Mouse (Mus musculus) MEL (cell line): ENCODE data around the gene Cyth2. TPM values are rescaled to one million over a fixed set of nuclear protein-coding genes. Genes with fewer than 3 reads are reported as not detected.

Experiments used
- DNase-seq: peaks from one replicate; pipeline ENCODE4 v3.0.0; 2011; ENCODE audit warnings: low read depth, low spot score
- H3K27ac ChIP-seq: 2 replicates; pipeline ENCODE4 v1.5.1; 2012; ENCODE audit warnings: low read depth, mild to moderate bottlenecking, control low read depth, low read length, moderate library complexity; ENCODE audit not compliant: control insufficient read depth
- H3K27me3 ChIP-seq, 2 experiments: fragments of 150-350 bp in 1 of 2; sonication (generic) in 1 of 2; 2 replicates each; pipeline ENCODE4 v1.6.1; 2012; ENCODE audit warnings: low read length in 2 of 2, mild to moderate bottlenecking in 2 of 2, improper control_type of control experiment in 1 of 2, moderate library complexity in 1 of 2; ENCODE audit not compliant: insufficient read depth in 2 of 2, control insufficient read depth in 1 of 2
- H3K36me3 ChIP-seq, 2 experiments: 2 replicates each; pipeline ENCODE4 v1.6.1; 2012 to 2014; ENCODE audit warnings: low read length in 2 of 2, improper control_type of control experiment in 1 of 2, inconsistent platforms in 1 of 2, mild to moderate bottlenecking in 1 of 2; ENCODE audit not compliant: insufficient read depth in 2 of 2, control insufficient read depth in 1 of 2
- H3K4me1 ChIP-seq, 2 experiments: fragments of 150-350 bp in 1 of 2; sonication (generic) in 1 of 2; 2 replicates each; pipeline ENCODE4 v1.6.1; 2012; ENCODE audit warnings: low read length in 2 of 2, improper control_type of control experiment in 1 of 2, mild to moderate bottlenecking in 1 of 2; ENCODE audit not compliant: insufficient read depth in 2 of 2, control insufficient read depth in 1 of 2
- H3K4me3 ChIP-seq, 2 experiments: fragments of 150-350 bp in 1 of 2; sonication (generic) in 1 of 2; 2 replicates each; pipeline ENCODE4 v1.5.1; 2012; ENCODE audit warnings: low read depth in 2 of 2, low read length in 2 of 2, mild to moderate bottlenecking in 2 of 2, moderate library complexity in 2 of 2, control low read depth in 1 of 2, improper control_type of control experiment in 1 of 2; ENCODE audit not compliant: control insufficient read depth in 1 of 2, insufficient read depth in 1 of 2
- H3K79me2 ChIP-seq: 2 replicates; pipeline ENCODE4 v1.6.1; 2012; ENCODE audit warnings: mild to moderate bottlenecking, low read length, moderate library complexity; ENCODE audit not compliant: control insufficient read depth, poor library complexity, insufficient read depth
- H3K9ac ChIP-seq: 2 replicates; pipeline ENCODE4 v1.6.1; 2012; ENCODE audit warnings: low read depth, mild to moderate bottlenecking, control low read depth, low read length, moderate library complexity; ENCODE audit not compliant: control insufficient read depth, poor library complexity, severe bottlenecking
- H3K9me3 ChIP-seq: fragments of 150-350 bp; sonication (generic); replicated peaks from 2 replicates; pipeline ENCODE4 v1.6.1; 2012; ENCODE audit warnings: mild to moderate bottlenecking, low read length, improper control_type of control experiment, moderate library complexity; ENCODE audit not compliant: insufficient read depth
- BHLHE40 ChIP-seq: IDR thresholded peaks from 2 replicates; pipeline ENCODE4 v1.6.1; 2012; ENCODE audit warnings: low read depth, mild to moderate bottlenecking, inconsistent platforms, low read length, improper control_type of control experiment, borderline replicate concordance
- CHD1 ChIP-seq: IDR thresholded peaks from 2 replicates; pipeline ENCODE4 v1.6.1; 2012; ENCODE audit warnings: low read depth, mild to moderate bottlenecking, inconsistent platforms, low read length, improper control_type of control experiment
- CHD2 ChIP-seq: IDR thresholded peaks from 2 replicates; pipeline ENCODE4 v1.6.1; 2011; ENCODE audit warnings: low read length, improper control_type of control experiment
- CTCF ChIP-seq, 3 experiments: IDR thresholded peaks in 2 of 3; conservative IDR thresholded peaks in 1 of 3; 2 replicates each; pipeline ENCODE4 v1.5.1; 2011 to 2012; ENCODE audit warnings: low read length in 3 of 3, low read depth in 2 of 3, mild to moderate bottlenecking in 2 of 3, improper control_type of control experiment in 1 of 3, inconsistent platforms in 1 of 3, mixed read lengths in 1 of 3, moderate library complexity in 1 of 3; ENCODE audit not compliant: control insufficient read depth in 1 of 3, insufficient read depth in 1 of 3, poor library complexity in 1 of 3, severe bottlenecking in 1 of 3
- E2F4 ChIP-seq: IDR thresholded peaks from 2 replicates; pipeline ENCODE4 v1.6.1; 2011; ENCODE audit warnings: low read depth, low read length, improper control_type of control experiment, borderline replicate concordance
- ELF1 ChIP-seq: IDR thresholded peaks from 2 replicates; pipeline ENCODE4 v1.6.1; 2014; ENCODE audit warnings: low read depth, mild to moderate bottlenecking, inconsistent platforms, low read length, improper control_type of control experiment, moderate library complexity
- EP300 ChIP-seq, 2 experiments: IDR thresholded peaks; 2 replicates each; pipeline ENCODE4 v1.6.1; 2011; ENCODE audit warnings: improper control_type of control experiment in 2 of 2, low read length in 2 of 2, low read depth in 1 of 2, mild to moderate bottlenecking in 1 of 2
- HCFC1 ChIP-seq: IDR thresholded peaks from 2 replicates; pipeline ENCODE4 v1.6.1; 2012; ENCODE audit warnings: low read depth, mild to moderate bottlenecking, inconsistent platforms, low read length, improper control_type of control experiment, moderate library complexity
- JUND ChIP-seq: IDR thresholded peaks from 2 replicates; pipeline ENCODE4 v1.6.1; 2011; ENCODE audit warnings: low read depth, mild to moderate bottlenecking, improper control_type of control experiment, low read length
- KAT2A ChIP-seq: conservative IDR thresholded peaks from 2 replicates; pipeline ENCODE4 v1.6.1; 2012; ENCODE audit warnings: low read depth, low read length, improper control_type of control experiment, inconsistent platforms
- MAFK ChIP-seq: IDR thresholded peaks from 2 replicates; pipeline ENCODE4 v1.6.1; 2011; ENCODE audit warnings: low read depth, mild to moderate bottlenecking, low read length, improper control_type of control experiment, borderline replicate concordance
- MAZ ChIP-seq: IDR thresholded peaks from 2 replicates; pipeline ENCODE4 v1.6.1; 2012; ENCODE audit warnings: low read depth, mild to moderate bottlenecking, inconsistent platforms, low read length, improper control_type of control experiment
- MEF2A ChIP-seq: IDR thresholded peaks from 2 replicates; pipeline ENCODE4 v1.6.1; 2014; ENCODE audit warnings: low read depth, mild to moderate bottlenecking, inconsistent platforms, low read length, improper control_type of control experiment; ENCODE audit not compliant: poor library complexity, insufficient replicate concordance, severe bottlenecking; ENCODE audit errors: extremely low read depth
- MXI1 ChIP-seq: IDR thresholded peaks from 2 replicates; pipeline ENCODE4 v1.6.1; 2011; ENCODE audit warnings: mild to moderate bottlenecking, low read depth, low read length, improper control_type of control experiment
- NELFE ChIP-seq: IDR thresholded peaks from 2 replicates; pipeline ENCODE4 v1.6.1; 2011; ENCODE audit warnings: low read depth, low read length, improper control_type of control experiment
- NRF1 ChIP-seq: IDR thresholded peaks from 2 replicates; pipeline ENCODE4 v1.6.1; 2014; ENCODE audit warnings: low read depth, mild to moderate bottlenecking, inconsistent platforms, low read length, improper control_type of control experiment, moderate library complexity; ENCODE audit not compliant: poor library complexity, insufficient read depth, severe bottlenecking
- POLR2A ChIP-seq, 2 experiments: IDR thresholded peaks; 2 replicates each; pipeline ENCODE4 v1.6.1; 2011 to 2012; ENCODE audit warnings: low read length in 2 of 2, mild to moderate bottlenecking in 2 of 2, control low read depth in 1 of 2, improper control_type of control experiment in 1 of 2, low read depth in 1 of 2, moderate library complexity in 1 of 2; ENCODE audit not compliant: control insufficient read depth in 1 of 2, insufficient read depth in 1 of 2, poor library complexity in 1 of 2
- RAD21 ChIP-seq: IDR thresholded peaks from 2 replicates; pipeline ENCODE4 v1.6.1; 2011; ENCODE audit warnings: mild to moderate bottlenecking, low read depth, low read length, improper control_type of control experiment
- SMC3 ChIP-seq: IDR thresholded peaks from 2 replicates; pipeline ENCODE4 v1.6.1; 2011; ENCODE audit warnings: low read depth, low read length, improper control_type of control experiment
- TBP ChIP-seq: IDR thresholded peaks from 2 replicates; pipeline ENCODE4 v1.8.0; 2011; ENCODE audit warnings: low read depth, low read length, improper control_type of control experiment
- USF1 ChIP-seq: IDR thresholded peaks from 2 replicates; pipeline ENCODE4 v1.6.1; 2014; ENCODE audit warnings: low read depth, mild to moderate bottlenecking, inconsistent platforms, low read length, improper control_type of control experiment, moderate library complexity
- ZKSCAN1 ChIP-seq: IDR thresholded peaks from 2 replicates; pipeline ENCODE4 v1.6.1; 2012; ENCODE audit warnings: low read depth, mild to moderate bottlenecking, inconsistent platforms, low read length, improper control_type of control experiment, moderate library complexity
- ZMIZ1 ChIP-seq: IDR thresholded peaks from 2 replicates; pipeline ENCODE4 v1.6.1; 2012; ENCODE audit warnings: low read depth, mild to moderate bottlenecking, inconsistent platforms, low read length, improper control_type of control experiment, moderate library complexity
- ZNF384 ChIP-seq: IDR thresholded peaks from 2 replicates; pipeline ENCODE4 v1.6.1; 2012; ENCODE audit warnings: low read depth, mild to moderate bottlenecking, inconsistent platforms, low read length, improper control_type of control experiment
- polyA plus RNA-seq, 2 experiments: library from polyadenylated mRNA; stranded (reverse) in 1 of 2; unstranded in 1 of 2; fragments of >175 nt in 1 of 2; fragments of >200 nt in 1 of 2; gene quantifications; 2 replicates each; pipeline versions ENCODE4 v1.2.1 to v1.2.4; 2012; ENCODE audit warnings: low replicate concordance in 2 of 2, low read depth in 1 of 2; ENCODE audit not compliant: insufficient read length in 2 of 2, insufficient read depth in 1 of 2, missing spikeins in 1 of 2
- total RNA-seq: library from RNA; depleted of rRNA; stranded (reverse); fragments of 300-350 nt; gene quantifications from 2 replicates; pipeline ENCODE4 v1.2.3, GENCODE M21; 2012

Cyth2 gene
- total and polyA plus RNA-seq, 3 experiments: 52.9 to 92.2 TPM; not detected in 1

GRCm38 (mm10) chr7:45820913-45821312 lies 6.5 kb upstream of the Cyth2 start:
- Histone ChIP-seq H3K4me3 (no peak overlapping the region), H3K79me2 (no peaks in the 10 kb centered on the region), H3K36me3 (peaks cover 0 to 4% of the 10 kb centered on the region in 2 experiments; a peak in 2 of 4 replicates), H3K27me3 (no peaks in the 10 kb centered on the region), H3K9ac (no peak overlapping the region), H3K27ac (no peak overlapping the region), H3K4me1 (no peaks in the 10 kb centered on the region), H3K9me3 (no peaks in the 10 kb centered on the region)
- TF ChIP-seq NELFE: no peak
- no peak for TF ChIP-seq NRF1
- no peak for TF ChIP-seq POLR2A (IDR thresholded peaks at IDR 0.05; ENCODE audit: control insufficient read depth in 1 of 2, insufficient read depth in 1 of 2, low read depth in 1 of 2, low read length in 2 of 2, poor library complexity in 1 of 2)
- no peak for TF ChIP-seq MAFK
- TF ChIP-seq MXI1: no peak
- no peak for TF ChIP-seq MEF2A
- TF ChIP-seq MAZ: no peak
- TF ChIP-seq TBP: no peak
- no peak for TF ChIP-seq E2F4
- TF ChIP-seq ELF1: no peak
- TF ChIP-seq EP300 (IDR thresholded peaks at IDR 0.05; ENCODE audit: low read depth in 1 of 2, low read length in 2 of 2): no peak
- TF ChIP-seq CTCF (IDR thresholded peaks at IDR 0.05 in 2 of 3, conservative IDR thresholded peaks at IDR 0.05 in 1 of 3; ENCODE audit: control insufficient read depth in 1 of 3, insufficient read depth in 1 of 3, low read depth in 2 of 3, low read length in 3 of 3, poor library complexity in 1 of 3, severe bottlenecking in 1 of 3): no peak
- TF ChIP-seq ZMIZ1: no peak
- no peak for TF ChIP-seq BHLHE40
- no peak for TF ChIP-seq JUND
- no peak for TF ChIP-seq SMC3
- TF ChIP-seq HCFC1: no peak
- TF ChIP-seq RAD21: no peak
- TF ChIP-seq ZKSCAN1: no peak
- DNase-seq: no peak

- Histone ChIP-seq H3K4me1 (peaks cover 0 to 3% of the 10 kb centered on the region in 2 experiments; a peak in 1 of 4 replicates), H3K4me3 (no peak overlapping the region), H3K79me2 (no peaks in the 10 kb centered on the region), H3K36me3 (no peaks in the 10 kb centered on the region; a peak in 1 of 4 replicates), H3K27me3 (no peaks in the 10 kb centered on the region), H3K27ac (no peak overlapping the region), H3K9me3 (no peaks in the 10 kb centered on the region), H3K9ac (no peak overlapping the region)
- DNase-seq: no peak
- TF ChIP-seq RAD21: no peak
- TF ChIP-seq ZKSCAN1: no peak
- TF ChIP-seq ZNF384: no peak
- no peak for TF ChIP-seq USF1
- TF ChIP-seq SMC3: no peak
- TF ChIP-seq CHD1: no peak
- TF ChIP-seq CTCF (IDR thresholded peaks at IDR 0.05 in 2 of 3, conservative IDR thresholded peaks at IDR 0.05 in 1 of 3; ENCODE audit: control insufficient read depth in 1 of 3, insufficient read depth in 1 of 3, low read depth in 2 of 3, low read length in 3 of 3, poor library complexity in 1 of 3, severe bottlenecking in 1 of 3): no peak
- no peak for TF ChIP-seq KAT2A
- no peak for TF ChIP-seq CHD2
Observed at GRCm38 (mm10) chr7:45819843-45820242, 5.5 kb upstream of the Cyth2 start.
